Mouse (Mus musculus): ENCODE results near the gene Adgrg2.
A peak's percentile ranks its signal among the peaks of the same experiment; 100 is the strongest.

Adgrg2 gene

DNA sequence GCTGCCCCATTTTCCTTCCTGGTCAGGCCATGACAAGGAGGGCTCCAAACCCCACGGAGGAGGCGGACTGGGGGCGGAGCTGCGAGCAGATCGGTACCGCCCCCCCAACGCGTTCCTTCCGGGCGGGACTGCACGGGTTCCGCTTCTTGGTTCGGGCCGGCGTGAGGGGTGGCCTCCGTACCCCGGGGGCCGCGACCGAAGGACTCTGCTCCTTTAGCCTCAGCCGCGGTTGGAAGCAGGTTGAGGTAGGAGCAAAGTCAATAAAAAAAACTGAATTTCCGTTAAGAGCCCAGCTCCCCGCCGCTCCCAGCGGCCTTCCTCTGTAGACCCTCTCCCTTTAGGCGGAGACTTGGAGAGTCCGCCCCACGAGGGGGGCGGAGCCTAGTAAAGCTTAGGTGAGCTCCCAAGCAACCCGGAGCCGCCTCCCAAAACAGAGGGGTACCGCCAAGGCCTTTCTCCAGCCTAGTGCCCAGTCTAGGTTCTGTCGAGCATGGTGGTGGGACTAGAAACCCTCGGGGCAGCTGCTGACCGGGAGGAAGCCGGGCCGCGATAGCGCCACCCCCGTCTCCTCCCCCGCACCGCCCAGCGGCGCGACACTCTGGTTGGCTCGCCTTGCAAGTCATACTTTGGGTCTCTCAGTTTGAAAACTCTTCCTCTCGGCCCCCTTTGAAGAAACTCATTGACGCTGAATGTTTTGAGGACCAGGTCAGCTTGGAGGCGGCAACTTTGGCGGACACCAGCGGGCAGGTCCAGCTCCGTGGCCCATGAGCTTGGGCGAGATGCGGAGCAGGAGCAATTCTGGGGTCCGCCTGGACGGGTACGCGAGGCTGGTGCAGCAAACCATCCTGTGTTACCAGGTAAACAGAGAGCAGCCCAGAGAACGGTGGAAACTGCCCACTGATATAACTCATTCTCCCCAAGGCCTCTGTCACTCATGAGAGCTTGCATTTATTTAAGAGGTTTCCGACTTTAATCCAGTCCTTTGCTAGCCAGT lies 111.9 kb downstream of the Adgrg2 start, which contains the start of gene Phka2:
TSS of gene Phka2 (plus strand) at position 119 of the 994 bp plus-strand sequence.
- DNase-seq: peak; percentile 82

DNA sequence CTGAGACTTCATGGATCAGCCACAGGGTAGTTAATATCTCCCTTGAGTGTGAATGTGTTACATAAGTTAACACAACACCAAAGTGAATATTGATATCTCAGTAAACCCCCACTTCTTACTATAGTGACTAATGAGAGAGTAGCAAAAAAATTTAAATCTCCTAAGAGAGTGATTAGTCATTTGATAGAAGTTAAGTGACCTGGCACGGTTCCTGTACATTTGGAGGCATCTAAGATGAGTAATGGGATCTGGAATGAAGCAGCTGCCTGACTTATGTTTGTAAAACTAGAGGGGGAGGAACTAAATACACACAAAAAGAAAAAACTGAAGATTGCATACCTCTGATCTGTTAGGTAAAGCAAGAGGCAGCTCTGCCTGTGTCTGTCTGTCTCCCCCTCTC lies 118.6 kb downstream of the Adgrg2 start:
- no peak for DNase-seq

DNA sequence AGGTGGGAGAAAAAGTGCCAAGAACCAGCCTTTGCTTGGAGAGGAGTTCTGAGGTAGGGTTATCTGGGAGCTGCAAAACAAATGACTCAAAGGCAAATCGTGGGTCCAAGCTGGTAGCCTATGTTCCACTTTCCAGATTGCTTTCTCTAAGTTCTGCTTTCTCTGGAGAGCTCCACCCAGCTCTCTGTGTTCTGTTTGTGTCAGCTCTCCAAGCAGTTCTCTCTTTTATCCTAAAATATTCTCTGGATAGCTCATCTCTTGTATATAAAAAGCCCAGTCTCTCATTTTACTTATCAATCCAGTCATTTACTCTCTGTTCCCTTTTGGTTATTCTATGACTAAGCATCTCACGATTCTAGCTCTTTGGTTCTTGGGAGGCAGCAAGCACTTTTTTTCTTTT lies 119.7 kb downstream of the Adgrg2 start:
- DNase-seq: no peak

DNA sequence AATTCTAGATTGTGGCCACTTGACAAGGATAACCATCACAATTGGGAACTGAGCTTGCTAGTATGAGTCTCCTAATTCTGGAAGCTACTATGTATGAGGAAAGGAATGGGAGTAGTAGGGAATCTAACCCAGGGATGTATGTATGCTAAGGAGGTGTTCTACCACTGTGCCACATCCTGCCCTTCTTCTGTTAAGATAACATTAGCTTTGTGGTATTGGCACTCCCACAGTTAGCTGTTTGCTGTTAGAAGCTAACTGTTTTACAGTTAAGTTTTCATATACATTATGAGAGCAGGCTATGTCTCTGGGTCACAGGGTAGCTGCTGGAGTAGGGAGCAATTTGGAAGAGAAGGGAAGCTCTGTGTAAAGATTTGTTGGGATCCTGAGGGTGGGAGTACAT lies 125.5 kb downstream of the Adgrg2 start:
- no peak for DNase-seq

DNA sequence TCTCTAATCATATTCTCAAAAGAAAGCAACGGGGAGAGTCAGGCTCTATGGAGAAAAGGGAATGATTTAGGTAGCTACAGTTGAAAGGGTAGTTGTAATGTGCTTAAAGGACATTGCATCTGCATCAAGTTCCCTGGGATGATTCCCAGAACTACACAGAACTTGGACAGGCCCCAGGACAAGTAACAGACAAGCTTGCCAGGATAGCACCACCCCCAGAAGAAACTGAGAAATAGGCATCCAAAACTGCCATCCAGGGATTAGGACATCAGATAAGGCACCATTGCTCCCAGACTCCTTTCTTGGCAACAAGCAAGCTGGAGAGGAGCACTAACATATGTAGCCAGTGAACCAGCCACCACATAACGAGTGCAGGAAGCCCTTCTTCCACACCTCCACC lies 152.3 kb downstream of the Adgrg2 start:
- DNase-seq: no peak
